Mouse (Mus musculus) olfactory bulb, adult 2 months (tissue): ENCODE results near the gene Fam166a.

Source experiments
- CTCF ChIP-seq: fragments of 200-500 bp; IDR thresholded peaks from 2 replicates; pipeline ENCODE4 v1.5.1; 2012; ENCODE audit warnings: low read depth, mild to moderate bottlenecking, low read length, moderate library complexity; ENCODE audit not compliant: insufficient read depth
- POLR2A ChIP-seq: fragments of 200-500 bp; IDR thresholded peaks from 2 replicates; pipeline ENCODE4 v1.6.1; 2012; ENCODE audit warnings: mild to moderate bottlenecking, low read depth, low read length, moderate library complexity; ENCODE audit not compliant: insufficient read depth

GRCm38 (mm10) chr2:25237522-25237921, 19.0 kb downstream of the Fam166a start:
- TF ChIP-seq POLR2A: no peak
- TF ChIP-seq CTCF: no peak
